ENCODE assay signal across 10 mouse cellular contexts in genomic region chr10:91179834-91180233, GRCm38 (mm10). TPM values are rescaled to one million over a fixed set of nuclear protein-coding genes. Genes with fewer than 3 reads are reported as not detected.
A peak's percentile ranks its signal among the peaks of the same experiment; 100 is the strongest.
DNase-seq lines count a peak whose midpoint lies in the region; ATAC-seq and TF ChIP-seq lines count a peak whose summit lies in the region.
"Had no signal": no experiment of that assay in that cellular context is flagged by ENCODE, and none has a peak within 500 bp of the region (broad histone marks: within the 10 kb centered on the region; RNA-seq: fewer than 3 reads in every experiment).

No protein-coding gene starts in this region.

- TF ChIP-seq POLR2A in embryonic fibroblast, embryonic 13.5 days (IDR thresholded peaks at IDR 0.05; ENCODE audit: low read depth, low read length): no peak
- no peak for TF ChIP-seq POLR2A in thymus, adult 2 months (IDR thresholded peaks at IDR 0.05; ENCODE audit: control insufficient read depth, extremely low read depth, insufficient read depth, low read length, poor library complexity)

- H3K27me3 ChIP-seq in lung, embryonic 15.5 days: no peaks in the 10 kb centered on the region
- no peaks in the 10 kb centered on the region for H3K27me3 ChIP-seq in limb, embryonic 10.5 days (ENCODE audit: low read depth, poor library complexity, severe bottlenecking)
- H3K27me3 ChIP-seq in neural tube, embryonic 15.5 days (replicated peaks): no peaks in the 10 kb centered on the region
- H3K27me3 ChIP-seq in thymus, adult 2 months (ENCODE audit: control insufficient read depth, insufficient read depth, low read length): no peaks in the 10 kb centered on the region

- H3K27ac ChIP-seq in lung, embryonic 15.5 days: peak overlapping the region; percentile 100
- H3K27ac ChIP-seq in embryonic fibroblast, embryonic 13.5 days (ENCODE audit: insufficient read depth, low read length): peak overlapping the region; percentile 94; the same call in 1 of the 2 replicates
- H3K27ac ChIP-seq in limb, embryonic 10.5 days: peak overlapping the region; percentile 95
- 0 out of 2 replicates have a peak overlapping the region, but pooled peaks have one; percentile 4 for H3K27ac ChIP-seq in neural tube, embryonic 15.5 days (replicated peaks)
- H3K27ac ChIP-seq in thymus, adult 2 months (ENCODE audit: control insufficient read depth, insufficient read depth, low read length): no peak overlapping the region

- 53% methylated on average over 2 of the region's 2 CpGs for WGBS in lung, embryonic 15.5 days
- WGBS in limb, embryonic 10.5 days: 86% methylated on average over 2 of the region's 2 CpGs
- 70% methylated on average over 2 of the region's 2 CpGs for WGBS in neural tube, embryonic 15.5 days
- 31% methylated on average over 2 of the region's 2 CpGs for WGBS in thymus, adult 2 months

- no peak for ATAC-seq in lung, embryonic 15.5 days (ENCODE audit: borderline replicate concordance, extremely low read depth, low FRiP score, low TSS enrichment)
- ATAC-seq in neural tube, embryonic 15.5 days (ENCODE audit: low FRiP score): no peak
- ATAC-seq: activated CD4-positive, CD25-positive, alpha-beta regulatory T cell, adult 4 months had no signal

- H3K9me3 ChIP-seq in lung, embryonic 15.5 days: no peaks in the 10 kb centered on the region
- H3K9me3 ChIP-seq in limb, embryonic 10.5 days (replicated peaks): no peaks in the 10 kb centered on the region
- H3K9me3 ChIP-seq in neural tube, embryonic 15.5 days (replicated peaks): no peaks in the 10 kb centered on the region

- DNase-seq in lung, postnatal 36 days: no peak
- no peak for DNase-seq in limb, embryonic 10.5 days (ENCODE audit: low spot score)
- no peak for DNase-seq in thymus, adult 2 months
- DNase-seq in gastrocnemius, postnatal 25 days: no peak
- DNase-seq in kidney, postnatal 4 days: no peak
- DNase-seq: lung, postnatal 10 days had no signal

- H3K4me1 ChIP-seq in lung, embryonic 15.5 days: peaks cover 27% of the 10 kb centered on the region
- H3K4me1 ChIP-seq in embryonic fibroblast, embryonic 13.5 days (ENCODE audit: control insufficient read depth, insufficient read depth, low read length): peaks cover 7% of the 10 kb centered on the region
- peaks cover 29% of the 10 kb centered on the region for H3K4me1 ChIP-seq in limb, embryonic 10.5 days
- peaks cover 24% of the 10 kb centered on the region for H3K4me1 ChIP-seq in neural tube, embryonic 15.5 days
- H3K4me1 ChIP-seq in thymus, adult 2 months (replicated peaks; ENCODE audit: control insufficient read depth, insufficient read depth, low read length): peaks cover 20% of the 10 kb centered on the region

- H3K4me2 ChIP-seq in lung, embryonic 15.5 days: peak overlapping the region; percentile 62
- peak overlapping the region; percentile 54; the same call in 1 of the 2 replicates for H3K4me2 ChIP-seq in neural tube, embryonic 15.5 days

- H3K9ac ChIP-seq in lung, embryonic 15.5 days: peak overlapping the region; percentile 49; the same call in 1 of the 2 replicates
- H3K9ac ChIP-seq in neural tube, embryonic 15.5 days (replicated peaks): 0 out of 2 replicates have a peak overlapping the region, but pooled peaks have one; percentile 67

- TF ChIP-seq CTCF in embryonic fibroblast, embryonic 13.5 days (IDR thresholded peaks at IDR 0.05; ENCODE audit: borderline replicate concordance, insufficient read depth, low read length): no peak
- TF ChIP-seq CTCF in thymus, adult 2 months (IDR thresholded peaks at IDR 0.05; ENCODE audit: borderline replicate concordance, control insufficient read depth, extremely low read depth, insufficient read depth, low read length, poor library complexity): no peak

- no peaks in the 10 kb centered on the region for H3K36me3 ChIP-seq in lung, embryonic 15.5 days
- no peaks in the 10 kb centered on the region for H3K36me3 ChIP-seq in limb, embryonic 10.5 days
- no peaks in the 10 kb centered on the region for H3K36me3 ChIP-seq in neural tube, embryonic 15.5 days
- H3K36me3 ChIP-seq in thymus, adult 2 months (ENCODE audit: control insufficient read depth, insufficient read depth, low read length): no peaks in the 10 kb centered on the region

- H3K4me3 ChIP-seq in lung, embryonic 15.5 days: peak overlapping the region; percentile 48
- no peak overlapping the region for H3K4me3 ChIP-seq in embryonic fibroblast, embryonic 13.5 days (ENCODE audit: insufficient read depth, low read length)
- H3K4me3 ChIP-seq in limb, embryonic 10.5 days: peak overlapping the region; percentile 55
- H3K4me3 ChIP-seq in neural tube, embryonic 15.5 days (replicated peaks): no peak overlapping the region
- H3K4me3 ChIP-seq in thymus, adult 2 months (ENCODE audit: control insufficient read depth, insufficient read depth, low read length): no peak overlapping the region

RNA-seq across cellular contexts. Expression of gene Tmpo, which starts 1.3 kb away (rescaled TPM):
- 263 and 267 TPM in 2 replicates for polyA plus RNA-seq in lung, embryonic 15.5 days (2015; fragmentation: Nextera tagmentation; extraction: Ambion mirVana)
- 97.8 and 164 TPM in 2 replicates for polyA plus RNA-seq in embryonic fibroblast, embryonic 13.5 days (2011; ENCODE audit: insufficient read length, low read depth, missing spikeins)
- polyA plus RNA-seq in limb, embryonic 10.5 days (2016; fragmentation: Nextera tagmentation; extraction: Ambion mirVana): 260 and 300 TPM in 2 replicates
- polyA plus RNA-seq in neural tube, embryonic 15.5 days (2015; fragmentation: Nextera tagmentation; extraction: Ambion mirVana): 80.0 and 105 TPM in 2 replicates
- polyA plus RNA-seq in thymus, adult 2 months (2012; rRNA removed): 146 and 233 TPM in 2 replicates
- 10 to 100 TPM; 43.5 to 46.7 TPM for total RNA-seq in gastrocnemius, postnatal 25 days (2021)

RNA-seq across cellular contexts. Expression of gene Slc25a3, which starts 56.0 kb away (rescaled TPM):
- polyA plus RNA-seq in lung, embryonic 15.5 days (2015; fragmentation: Nextera tagmentation; extraction: Ambion mirVana): 417 and 419 TPM in 2 replicates
- 590 and 652 TPM in 2 replicates for polyA plus RNA-seq in embryonic fibroblast, embryonic 13.5 days (2011; ENCODE audit: insufficient read length, low read depth, missing spikeins)
- polyA plus RNA-seq in limb, embryonic 10.5 days (2016; fragmentation: Nextera tagmentation; extraction: Ambion mirVana): 412 and 416 TPM in 2 replicates
- polyA plus RNA-seq in neural tube, embryonic 15.5 days (2015; fragmentation: Nextera tagmentation; extraction: Ambion mirVana): 595 and 628 TPM in 2 replicates
- polyA plus RNA-seq in thymus, adult 2 months (2012; rRNA removed): 257 and 307 TPM in 2 replicates
- total RNA-seq in gastrocnemius, postnatal 25 days (2021): 1,000 to 10,000 TPM; 1,149 to 1,195 TPM

Comparison
In these comparisons a context has a peak if more than half of its experiments do, and no peak if none do; other contexts are left out.
1. H3K4me3 ChIP-seq: peak in lung, embryonic 15.5 days (single experiment) and limb, embryonic 10.5 days (single experiment); none in embryonic fibroblast, embryonic 13.5 days (single experiment), neural tube, embryonic 15.5 days (single experiment) and thymus, adult 2 months (single experiment).